Mouse (Mus musculus) spleen, postnatal 4 days (tissue): ENCODE results near the gene Insyn1.
A peak's percentile ranks its signal among the peaks of the same experiment; 100 is the strongest.

Experiments used
- DNase-seq, 2 experiments: peaks; one replicate each; pipeline ENCODE4 v3.0.0; 2022; ENCODE audit warnings: low spot score in 2 of 2

Insyn1 gene

GRCm38 (mm10) chr9:58487076-58487475 lies 1.3 kb upstream of the Insyn1 start:
- no peak for DNase-seq

GRCm38 (mm10) chr9:58489133-58489864 lies 896 bp downstream of the Insyn1 start:
- no peak for DNase-seq

GRCm38 (mm10) chr9:58489865-58490165 lies 1.4 kb downstream of the Insyn1 start:
- DNase-seq: no peak

GRCm38 (mm10) chr9:58490391-58490790 lies 2.0 kb downstream of the Insyn1 start:
- DNase-seq: no peak

- no peak for DNase-seq
Measured at GRCm38 (mm10) chr9:58495035-58495434, 6.6 kb downstream of the Insyn1 start.

- DNase-seq: no peak
Measured at GRCm38 (mm10) chr9:58496470-58497182, 8.2 kb downstream of the Insyn1 start.

DNA sequence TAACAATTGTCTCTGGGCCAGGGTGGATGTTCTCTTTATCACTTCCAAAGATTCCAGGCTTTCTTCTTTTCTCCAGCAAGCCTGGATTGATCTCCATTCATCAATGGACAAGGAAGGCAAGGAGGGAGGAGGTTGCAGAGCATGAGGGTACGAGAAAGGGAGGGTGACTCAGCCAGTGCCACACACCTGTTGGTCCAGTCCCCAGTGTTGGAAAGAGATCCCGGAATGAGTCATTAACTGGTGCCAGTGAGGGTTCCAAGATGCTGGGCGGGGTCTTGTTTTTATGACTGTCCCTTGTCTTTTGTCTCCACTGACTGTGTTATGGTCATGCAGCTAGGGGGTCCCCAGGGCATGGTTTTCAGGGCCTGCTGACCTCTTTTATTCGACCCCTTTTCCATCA lies 9.5 kb downstream of the Insyn1 start:
- no peak for DNase-seq

GRCm38 (mm10) chr9:58500946-58501345 lies 12.5 kb downstream of the Insyn1 start:
- no peak for DNase-seq

GRCm38 (mm10) chr9:58507216-58508005 lies 19.0 kb downstream of the Insyn1 start:
- DNase-seq: no peak

- peak in 1 of 2 experiments; percentile 17 for DNase-seq
Measured at GRCm38 (mm10) chr9:58510452-58510851, 22.0 kb downstream of the Insyn1 start.

DNA sequence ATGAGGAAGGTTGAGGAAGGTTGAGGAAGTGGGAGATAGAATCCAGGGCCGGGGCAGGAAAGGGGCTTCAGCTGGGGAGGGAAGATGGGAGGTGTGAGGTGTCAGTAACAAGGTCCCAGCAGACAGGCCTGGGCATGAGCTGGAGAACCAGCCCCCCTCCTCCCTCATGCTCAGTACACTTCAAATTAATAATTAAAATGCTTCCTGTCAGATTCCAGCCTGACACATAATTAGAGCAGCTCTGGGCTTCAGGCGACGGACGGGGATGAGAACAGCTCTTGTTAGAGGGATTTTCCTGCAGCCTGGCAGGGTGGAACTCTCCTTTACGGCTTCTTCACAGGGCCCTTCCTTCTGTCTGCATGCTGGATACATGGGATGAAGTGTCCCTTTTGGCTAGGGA lies 25.3 kb downstream of the Insyn1 start:
- no peak for DNase-seq

GRCm38 (mm10) chr9:58516480-58516879 lies 28.1 kb downstream of the Insyn1 start:
- DNase-seq: no peak

- DNase-seq: no peak
Measured at GRCm38 (mm10) chr9:58517866-58518750, 29.7 kb downstream of the Insyn1 start.

- DNase-seq: no peak
Measured at GRCm38 (mm10) chr9:58519953-58520352, 31.6 kb downstream of the Insyn1 start.

- no peak for DNase-seq
Measured at GRCm38 (mm10) chr9:58520816-58521581, 32.6 kb downstream of the Insyn1 start.

- no peak for DNase-seq
Measured at GRCm38 (mm10) chr9:58521883-58522423, 33.5 kb downstream of the Insyn1 start.

DNA sequence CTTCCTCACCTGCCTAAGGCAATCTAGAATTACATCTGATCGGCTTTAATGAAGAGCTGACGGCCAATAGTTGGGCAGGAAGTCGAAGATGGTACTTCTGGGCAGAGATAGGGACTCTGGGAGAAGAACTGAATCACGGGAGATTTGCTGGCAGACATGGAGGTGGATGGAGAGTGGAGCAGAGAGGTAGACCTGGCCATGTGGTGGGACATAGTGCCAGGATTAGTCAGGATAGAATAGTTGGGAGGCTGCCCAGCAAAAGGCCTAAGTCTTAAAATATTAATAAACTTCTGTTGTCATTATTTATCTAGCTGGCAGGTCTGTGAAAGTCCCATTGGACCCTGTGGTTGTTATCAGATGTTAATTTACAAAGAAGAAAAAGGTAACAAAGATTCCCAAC lies 36.7 kb downstream of the Insyn1 start:
- no peak for DNase-seq

- no peak for DNase-seq
Measured at GRCm38 (mm10) chr9:58527841-58528240, 39.4 kb downstream of the Insyn1 start.

- no peak for DNase-seq
Measured at GRCm38 (mm10) chr9:58530407-58530806, 42.0 kb downstream of the Insyn1 start.

- no peak for DNase-seq
Measured at GRCm38 (mm10) chr9:58532236-58532635, 43.8 kb downstream of the Insyn1 start.

DNA sequence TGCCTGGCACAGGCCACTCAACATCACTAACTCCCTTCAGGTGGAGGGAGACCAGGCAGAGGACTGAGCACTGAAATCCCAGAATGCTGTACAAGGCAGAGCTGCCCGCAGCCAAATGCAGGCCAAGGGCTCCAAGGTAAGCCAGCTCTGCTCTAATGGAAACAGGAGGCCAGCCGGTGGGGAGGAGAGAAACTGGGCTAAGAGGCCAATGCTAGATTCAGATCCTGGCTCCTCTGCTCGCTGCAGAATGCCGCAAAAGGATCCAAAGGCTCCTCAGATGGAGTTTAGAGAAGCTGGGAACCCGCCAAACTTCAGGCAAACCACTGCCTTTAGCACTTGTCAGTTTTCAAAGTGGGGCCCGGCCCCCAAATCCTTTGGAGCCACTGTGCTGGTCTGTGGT lies 44.9 kb downstream of the Insyn1 start:
- DNase-seq: no peak
